Mouse (Mus musculus) urinary bladder, adult 2 months (tissue): ENCODE measurements around the gene Rpl29. TPM values are rescaled to one million over a fixed set of nuclear protein-coding genes. Genes with fewer than 3 reads are reported as not detected.

Experiments
- DNase-seq: peaks from one replicate; pipeline ENCODE4 v3.0.0; 2022; ENCODE audit warnings: low spot score
- polyA plus RNA-seq: library from polyadenylated mRNA; depleted of rRNA; stranded (reverse); fragments of >200 nt; gene quantifications from 2 replicates; pipeline ENCODE4 v1.2.3, GENCODE M21; 2012; rRNA removed

The Rpl29 gene
- polyA plus RNA-seq, result 1,045 and 1,109 TPM in 2 replicates

DNA sequence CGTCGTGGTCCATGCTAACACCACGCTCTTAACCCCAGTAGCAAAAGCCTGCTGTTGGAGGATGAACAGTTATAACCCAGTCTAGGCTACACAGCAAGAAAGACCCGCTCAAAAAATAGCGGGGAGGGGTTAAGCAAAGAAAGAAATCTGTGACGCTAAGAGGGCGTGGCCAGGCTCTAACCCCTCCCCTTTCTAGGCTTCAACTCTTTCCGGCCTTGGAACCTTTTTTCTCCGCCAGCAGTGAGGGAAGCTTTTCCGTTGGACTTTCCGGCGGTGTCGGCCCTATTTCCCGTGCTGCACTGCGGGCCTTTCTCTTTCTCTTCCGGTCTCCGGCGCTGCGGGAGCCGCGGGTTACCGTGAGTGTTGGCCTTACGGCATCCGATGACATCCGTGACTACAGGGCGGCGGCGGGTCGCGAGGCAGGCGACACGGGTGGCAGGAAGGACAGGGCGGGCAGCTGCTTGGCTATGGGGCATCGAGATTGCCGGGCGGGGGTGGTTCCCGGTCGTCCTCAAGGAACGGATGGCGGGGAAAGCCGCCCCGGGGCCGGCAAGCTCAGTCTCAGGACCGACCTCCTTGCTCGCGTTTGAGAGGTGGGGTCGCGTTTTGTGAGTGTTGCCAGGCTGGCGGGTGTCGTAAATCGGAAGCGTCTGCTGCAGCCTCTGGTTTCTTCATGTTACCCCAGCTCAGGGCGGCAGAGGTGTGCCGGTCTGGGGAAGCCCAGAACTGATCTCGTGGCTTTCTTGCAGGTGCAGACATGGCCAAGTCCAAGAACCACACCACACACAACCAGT is at the start of gene Rpl29:
Rpl29 (plus strand) TSS at position 234 of the 794 bp plus-strand sequence.
- peak; percentile 85 for DNase-seq

GRCm38 (mm10) chr9:106386181-106386864 is 42.9 kb upstream of the Rpl29 start:
- DNase-seq, result no peak

GRCm38 (mm10) chr9:106392828-106393527 is 36.3 kb upstream of the Rpl29 start:
- DNase-seq, result no peak

DNA sequence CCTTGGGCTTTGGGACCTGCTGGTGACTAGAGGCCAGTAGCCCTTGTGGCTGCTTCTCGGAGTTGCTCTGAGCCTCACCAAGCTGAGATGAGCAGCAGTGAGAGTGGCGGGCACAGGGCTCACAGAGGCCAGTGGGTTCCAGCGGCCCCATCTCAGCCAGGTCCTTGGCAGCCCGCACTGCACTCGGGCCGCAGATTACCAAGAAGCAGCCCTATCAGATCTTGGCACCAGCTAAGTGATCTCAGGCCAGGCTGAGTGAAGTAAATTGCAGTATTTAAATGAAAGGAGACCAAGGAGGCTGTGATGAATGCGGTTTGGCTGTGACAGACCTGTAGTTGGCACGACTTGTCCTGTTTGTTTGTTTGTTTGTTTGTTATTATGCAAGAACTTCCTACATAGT is 35.7 kb upstream of the Rpl29 start:
- no peak for DNase-seq

DNA sequence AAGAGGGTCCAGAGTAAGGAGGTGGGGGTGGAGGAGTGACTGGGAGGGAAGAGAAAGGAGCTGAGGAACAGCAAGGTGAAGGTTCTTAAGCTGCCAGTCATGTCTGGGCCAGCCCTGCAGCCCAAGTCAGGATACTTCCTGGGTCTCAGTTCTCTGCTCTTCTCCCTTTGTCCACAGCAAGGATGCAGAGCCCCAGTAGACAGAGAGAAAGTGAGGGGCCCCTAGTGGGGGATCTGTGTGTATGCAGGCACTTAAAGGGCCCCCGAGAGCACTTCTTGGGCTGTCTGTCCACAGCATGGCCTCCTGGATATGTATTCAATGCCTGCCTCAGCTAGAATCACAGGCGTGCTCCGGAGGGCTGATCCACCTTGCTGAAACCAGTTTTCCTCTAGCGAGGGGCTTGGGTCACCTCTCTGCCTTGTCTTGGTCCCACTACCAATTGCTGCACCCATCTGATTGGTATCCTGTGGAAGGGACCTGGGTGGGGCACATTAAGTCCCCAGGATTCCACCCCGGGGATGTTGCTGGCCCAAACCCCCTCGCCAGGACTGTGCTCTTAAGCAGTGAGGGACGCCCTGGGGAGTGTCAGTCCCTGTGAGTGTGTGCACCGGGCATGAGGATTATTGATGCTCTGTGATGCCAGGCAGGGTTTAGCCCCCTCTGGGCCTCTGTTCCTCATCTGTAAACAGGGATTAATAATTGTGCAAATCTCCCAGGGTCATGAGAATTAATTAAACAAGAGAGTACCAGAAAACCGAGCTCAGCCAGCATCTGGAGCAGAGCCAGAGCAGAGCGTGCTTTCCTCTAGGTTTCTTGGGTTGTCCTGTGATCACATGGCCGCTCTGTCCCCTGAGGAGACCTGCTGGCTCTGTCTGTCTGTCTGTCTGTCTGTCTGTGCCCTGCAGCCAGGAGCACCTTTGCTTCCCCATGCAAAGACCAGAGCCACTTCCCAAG is 34.3 kb upstream of the Rpl29 start:
- DNase-seq, result no peak

GRCm38 (mm10) chr9:106397733-106398132 is 31.5 kb upstream of the Rpl29 start:
- DNase-seq, result no peak

DNA sequence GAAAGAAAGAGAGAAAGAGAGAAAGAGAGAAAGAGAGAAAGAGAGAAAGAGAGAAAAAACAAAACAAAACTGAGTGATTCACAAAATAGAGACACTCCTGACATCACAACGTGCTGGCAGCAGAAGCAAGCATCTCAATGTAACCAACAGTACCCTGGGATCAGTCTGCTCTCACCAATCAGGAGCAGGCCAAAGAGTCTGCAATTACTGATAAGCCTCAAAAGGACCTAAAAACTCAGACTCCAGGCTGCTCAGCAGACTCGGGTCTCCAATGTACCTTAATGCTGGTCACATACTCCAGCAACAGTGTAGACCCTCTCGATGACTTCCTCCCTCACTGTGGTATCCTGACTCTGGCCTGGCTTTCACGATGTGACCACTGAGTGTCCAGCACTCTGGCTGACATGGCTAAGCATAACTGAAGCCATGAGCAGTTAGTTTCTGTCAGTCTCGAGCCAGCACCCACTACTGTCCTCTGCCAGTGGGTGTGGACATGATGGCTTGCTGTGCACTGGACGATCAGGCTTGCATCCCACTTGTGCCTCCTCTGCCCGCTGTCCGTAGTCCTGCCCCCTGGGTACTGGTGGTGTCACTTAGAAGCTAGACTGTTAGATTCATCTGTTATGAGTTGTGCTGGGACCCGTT is 30.5 kb upstream of the Rpl29 start:
- DNase-seq, result no peak

DNA sequence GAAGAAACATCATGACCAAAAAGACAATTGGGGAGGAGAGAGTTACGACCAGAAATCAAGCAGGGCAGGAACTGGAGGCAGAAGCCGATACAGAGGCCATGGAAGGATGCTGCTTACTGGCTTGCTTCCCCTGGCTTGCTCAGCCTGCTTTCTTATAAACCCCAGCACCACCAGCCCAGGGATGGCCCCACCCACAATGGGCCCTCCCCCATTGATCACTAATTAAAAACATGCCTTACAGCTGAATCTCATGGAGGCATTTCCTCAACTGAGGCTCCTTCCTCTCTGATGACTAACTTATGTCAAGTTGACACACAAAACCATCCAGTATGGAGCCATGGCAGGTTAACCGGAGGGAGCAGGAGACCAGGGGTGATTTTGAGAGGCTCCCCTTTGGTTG is 29.4 kb upstream of the Rpl29 start:
- no peak for DNase-seq

DNA sequence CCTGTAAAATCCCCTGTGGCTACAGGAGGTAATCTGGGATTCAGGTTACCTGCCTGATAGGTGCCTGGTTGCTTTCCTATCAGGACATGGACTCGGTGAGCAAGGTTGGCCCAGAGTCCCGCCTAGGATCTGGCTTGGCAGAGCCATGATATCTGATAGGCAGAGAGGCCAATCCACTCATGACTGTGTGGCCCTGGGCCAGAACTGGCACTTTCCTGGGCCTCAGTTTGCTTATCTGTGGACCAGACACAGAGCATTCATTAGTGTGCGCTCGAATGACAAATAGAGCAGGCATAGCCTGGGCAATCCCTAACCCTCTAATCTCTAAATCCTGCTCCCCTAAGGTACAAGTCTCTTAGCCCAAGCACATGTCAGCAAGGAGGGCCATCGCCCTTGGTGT is 27.1 kb upstream of the Rpl29 start:
- DNase-seq, result no peak

DNA sequence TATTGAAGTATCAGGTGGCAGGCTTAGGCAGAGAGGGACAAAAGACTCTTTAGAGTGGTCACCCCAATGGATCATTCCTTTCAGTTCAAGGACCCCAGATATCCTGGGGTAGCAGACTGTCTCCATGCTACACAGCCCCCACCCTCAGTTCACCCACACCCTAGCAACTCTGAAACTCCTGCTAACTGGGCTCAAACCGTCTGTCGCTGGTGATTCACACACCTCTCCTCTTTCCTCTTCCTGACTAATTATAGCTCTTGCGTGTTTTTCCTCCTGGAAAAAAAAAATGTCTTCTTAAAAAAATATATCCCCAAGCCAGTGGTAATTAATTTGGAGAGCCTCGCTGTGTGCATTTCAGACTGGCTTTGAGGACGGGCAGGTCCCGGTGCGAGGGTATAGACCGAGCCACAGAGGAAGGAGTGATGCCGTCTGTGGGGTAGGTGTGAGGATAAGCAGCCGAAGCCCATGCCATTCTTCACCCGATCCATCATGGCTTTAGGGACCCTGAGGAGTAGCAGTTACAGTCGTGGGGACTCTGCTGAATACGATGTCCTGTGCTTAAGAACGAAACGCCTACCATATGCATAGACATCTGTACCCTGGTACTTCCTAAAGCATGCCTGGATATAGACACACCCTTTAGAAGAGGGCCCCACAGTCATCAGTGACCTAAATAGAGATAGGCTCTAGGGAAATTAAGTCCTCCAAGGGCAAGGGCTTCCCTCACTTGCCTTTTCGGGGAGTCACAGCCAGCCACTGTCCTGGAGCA is 26.5 kb upstream of the Rpl29 start:
- DNase-seq, result no peak

- no peak for DNase-seq
These were observed 24.0 kb upstream of the Rpl29 start for GRCm38 (mm10) chr9:106405275-106405674.

- DNase-seq, result no peak
These were observed 22.7 kb upstream of the Rpl29 start for GRCm38 (mm10) chr9:106406443-106407078.

- no peak for DNase-seq
These were observed 20.2 kb upstream of the Rpl29 start for GRCm38 (mm10) chr9:106409096-106409495.

DNA sequence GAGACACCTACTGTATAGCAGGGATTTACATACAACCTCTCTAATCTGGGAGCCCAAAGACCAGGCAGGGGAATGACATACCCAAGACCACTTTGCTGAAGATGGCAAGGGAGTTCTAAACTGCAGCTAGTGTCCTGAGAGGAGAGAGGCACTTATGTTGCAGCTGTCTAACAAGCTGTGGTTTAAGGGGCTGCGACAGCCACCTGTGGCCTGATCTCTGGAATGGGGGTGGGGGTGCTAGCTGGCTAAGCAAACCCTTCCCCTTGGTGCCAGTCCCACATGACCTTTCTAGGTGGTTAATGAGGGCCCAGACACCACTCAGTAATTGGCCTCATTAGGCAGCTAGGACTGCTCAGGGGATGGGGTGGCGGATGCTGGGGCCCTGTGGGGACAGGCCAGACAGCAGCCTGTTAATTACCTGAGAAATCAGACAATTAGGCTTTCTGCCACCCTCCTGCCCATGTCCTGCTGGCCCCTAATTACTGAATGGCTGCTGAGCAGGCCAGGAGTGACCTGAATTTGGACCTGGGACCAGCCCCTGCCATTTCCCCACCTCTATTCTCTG is 19.1 kb upstream of the Rpl29 start:
- DNase-seq, result no peak

DNA sequence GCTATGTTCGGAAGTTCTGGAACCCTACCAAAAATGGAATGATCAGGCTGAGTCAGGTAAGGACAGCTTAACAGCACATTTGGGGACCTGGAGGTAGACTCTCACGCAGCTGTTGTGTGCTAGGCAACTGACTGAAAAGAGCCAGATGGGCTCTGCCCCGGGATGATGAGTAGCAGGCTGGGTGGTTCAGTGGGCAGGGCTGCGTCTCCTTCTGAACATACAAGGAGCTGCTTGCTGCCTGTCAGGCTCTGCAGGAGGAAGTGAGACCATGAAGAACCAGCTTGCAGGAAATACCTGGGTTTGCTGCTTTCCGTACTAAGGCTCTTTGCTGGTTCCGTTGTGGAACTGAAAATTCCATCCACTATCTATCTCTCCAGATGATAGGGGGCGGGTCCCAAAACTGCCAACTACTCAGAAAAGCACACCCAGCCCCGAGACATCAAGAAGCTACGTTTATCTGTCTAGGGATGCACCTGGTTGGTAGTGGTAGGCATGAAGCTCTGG is 18.1 kb upstream of the Rpl29 start:
- no peak for DNase-seq

- no peak for DNase-seq
These were observed 17.5 kb upstream of the Rpl29 start for GRCm38 (mm10) chr9:106411729-106412128.

GRCm38 (mm10) chr9:106412210-106412609 is 17.0 kb upstream of the Rpl29 start:
- DNase-seq, result no peak

DNA sequence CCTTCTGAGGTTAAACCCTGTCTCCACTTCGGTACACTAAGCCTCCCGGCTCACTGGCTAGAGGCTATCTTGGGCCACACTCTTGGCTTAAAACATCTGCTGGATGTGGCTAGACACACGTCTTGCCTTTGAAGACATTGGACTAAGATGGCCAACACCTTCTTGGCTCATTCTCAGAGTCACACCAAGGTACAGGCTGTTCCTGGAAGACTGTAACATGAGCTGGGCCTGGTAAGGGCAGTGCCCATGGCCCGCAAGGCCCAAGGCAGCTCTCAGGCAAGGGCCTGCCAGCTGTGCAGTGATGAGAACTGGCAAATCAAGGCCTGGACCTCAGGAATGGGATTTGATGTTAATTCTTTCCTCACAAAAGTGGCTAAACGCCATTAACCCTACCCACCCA is 15.6 kb upstream of the Rpl29 start:
- DNase-seq, result no peak

GRCm38 (mm10) chr9:106416826-106417225 is 12.4 kb upstream of the Rpl29 start:
- no peak for DNase-seq
